Mouse (Mus musculus): ENCODE measurements around the gene Robo1. TPM values are rescaled to one million over a fixed set of nuclear protein-coding genes. Genes with fewer than 3 reads are reported as not detected.

Gene Robo1
- polyA plus RNA-seq, 1 experiment from 2014 or later: 5.7 TPM

GRCm38 (mm10) chr16:72610661-72611112 is 302.6 kb downstream of the Robo1 start:
- H3K4me3 ChIP-seq (ENCODE audit: low read depth, low read length): no peak overlapping the region
- H3K9me3 ChIP-seq (replicated peaks; ENCODE audit: control insufficient read depth, low read length): no peaks in the 10 kb centered on the region
- H3K27ac ChIP-seq (ENCODE audit: low read length): no peak overlapping the region
- no peak overlapping the region for H3K4me2 ChIP-seq (ENCODE audit: low read depth, low read length)
- no peaks in the 10 kb centered on the region for H3K27me3 ChIP-seq (ENCODE audit: control insufficient read depth, insufficient read depth, low read depth, low read length)
- no peaks in the 10 kb centered on the region for H3K36me3 ChIP-seq (ENCODE audit: control insufficient read depth, insufficient read depth)
- no peak for ATAC-seq (ENCODE audit: low read depth)
- no peaks in the 10 kb centered on the region for H3K4me1 ChIP-seq (ENCODE audit: control insufficient read depth, low read depth, low read length)
- 44% methylated on average over 4 of the region's 4 CpGs for whole genome bisulfite sequencing (ENCODE audit: insufficient replicate concordance)
- H3K9ac ChIP-seq (ENCODE audit: low read depth, low read length): no peak overlapping the region

DNA sequence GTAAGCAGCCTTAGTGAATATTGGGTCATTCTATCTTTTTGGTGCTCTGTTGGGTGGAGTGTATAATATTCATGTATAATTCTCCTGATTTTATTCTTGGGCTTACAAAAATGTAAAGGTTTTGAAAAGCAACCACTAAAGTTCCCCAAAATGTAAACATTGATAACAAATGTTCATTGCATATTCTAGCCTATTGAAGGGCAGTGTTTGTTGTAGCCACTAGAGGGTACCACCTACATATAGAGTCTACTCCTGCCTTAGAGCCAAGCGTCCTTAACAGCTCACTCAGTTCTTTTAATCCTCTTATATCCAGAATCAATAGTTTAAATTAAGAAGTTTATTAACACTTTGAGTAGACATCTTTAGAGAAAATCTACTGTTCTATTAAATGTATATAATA is 306.8 kb downstream of the Robo1 start:
- no peaks in the 10 kb centered on the region for H3K9me3 ChIP-seq (replicated peaks; ENCODE audit: control insufficient read depth, low read length)
- H3K4me3 ChIP-seq (ENCODE audit: low read depth, low read length): no peak overlapping the region
- no peak overlapping the region for H3K27ac ChIP-seq (ENCODE audit: low read length)
- no peak for ATAC-seq (ENCODE audit: low read depth)
- H3K4me1 ChIP-seq (ENCODE audit: control insufficient read depth, low read depth, low read length): no peaks in the 10 kb centered on the region
- WGBS (ENCODE audit: insufficient replicate concordance): 15% methylated on average over 1 of the region's 1 CpGs
- no peaks in the 10 kb centered on the region for H3K27me3 ChIP-seq (ENCODE audit: control insufficient read depth, insufficient read depth, low read depth, low read length)
- no peaks in the 10 kb centered on the region for H3K36me3 ChIP-seq (ENCODE audit: control insufficient read depth, insufficient read depth)
- no peak overlapping the region for H3K9ac ChIP-seq (ENCODE audit: low read depth, low read length)
- no peak overlapping the region for H3K4me2 ChIP-seq (ENCODE audit: low read depth, low read length)

- Histone ChIP-seq H3K4me3 (ENCODE audit: low read depth, low read length) (no peak overlapping the region), H3K27ac (ENCODE audit: low read length) (no peak overlapping the region), H3K4me2 (ENCODE audit: low read depth, low read length) (no peak overlapping the region), H3K27me3 (ENCODE audit: control insufficient read depth, insufficient read depth, low read depth, low read length) (no peaks in the 10 kb centered on the region), H3K36me3 (ENCODE audit: control insufficient read depth, insufficient read depth) (no peaks in the 10 kb centered on the region), H3K9me3 (replicated peaks; ENCODE audit: control insufficient read depth, low read length) (no peaks in the 10 kb centered on the region), H3K4me1 (ENCODE audit: control insufficient read depth, low read depth, low read length) (no peaks in the 10 kb centered on the region), H3K9ac (ENCODE audit: low read depth, low read length) (no peak overlapping the region)
- ATAC-seq (ENCODE audit: low read depth): no peak
- WGBS (ENCODE audit: insufficient replicate concordance): 50% methylated on average over 2 of the region's 2 CpGs
Observed at GRCm38 (mm10) chr16:72615360-72615759, 307.3 kb downstream of the Robo1 start.

DNA sequence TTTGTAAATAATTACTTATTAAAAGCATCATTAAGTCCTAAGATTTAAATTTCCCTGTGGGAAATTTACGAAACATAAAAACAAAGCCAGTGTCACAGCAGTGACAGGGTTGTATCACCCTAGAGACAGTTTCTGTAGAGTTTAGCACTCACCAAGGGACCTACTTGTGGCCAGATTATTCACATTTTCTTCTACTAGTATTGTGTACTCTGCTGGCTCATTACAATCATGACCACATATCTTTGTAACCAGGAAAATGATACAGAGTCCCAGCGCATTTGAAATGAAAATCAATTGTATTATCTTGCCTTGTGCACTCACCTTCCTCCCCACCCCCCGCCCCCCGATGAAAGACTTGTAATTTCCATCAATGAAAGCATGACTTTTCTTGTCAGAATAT is 314.3 kb downstream of the Robo1 start:
- H3K9me3 ChIP-seq (replicated peaks; ENCODE audit: control insufficient read depth, low read length): no peaks in the 10 kb centered on the region
- no peak overlapping the region for H3K9ac ChIP-seq (ENCODE audit: low read depth, low read length)
- H3K36me3 ChIP-seq (ENCODE audit: control insufficient read depth, insufficient read depth): no peaks in the 10 kb centered on the region
- no peak overlapping the region for H3K4me3 ChIP-seq (ENCODE audit: low read depth, low read length)
- H3K27ac ChIP-seq (ENCODE audit: low read length): no peak overlapping the region
- H3K4me2 ChIP-seq (ENCODE audit: low read depth, low read length): no peak overlapping the region
- 63% methylated on average over 4 of the region's 4 CpGs for WGBS (ENCODE audit: insufficient replicate concordance)
- no peak for ATAC-seq (ENCODE audit: low read depth)
- no peaks in the 10 kb centered on the region for H3K4me1 ChIP-seq (ENCODE audit: control insufficient read depth, low read depth, low read length)
- H3K27me3 ChIP-seq (ENCODE audit: control insufficient read depth, insufficient read depth, low read depth, low read length): no peaks in the 10 kb centered on the region

GRCm38 (mm10) chr16:72622868-72623267 is 314.8 kb downstream of the Robo1 start:
- ATAC-seq (ENCODE audit: low read depth): no peak
- 77% methylated on average over 10 of the region's 10 CpGs for WGBS (ENCODE audit: insufficient replicate concordance)
- no peak overlapping the region for H3K27ac ChIP-seq (ENCODE audit: low read length)

DNA sequence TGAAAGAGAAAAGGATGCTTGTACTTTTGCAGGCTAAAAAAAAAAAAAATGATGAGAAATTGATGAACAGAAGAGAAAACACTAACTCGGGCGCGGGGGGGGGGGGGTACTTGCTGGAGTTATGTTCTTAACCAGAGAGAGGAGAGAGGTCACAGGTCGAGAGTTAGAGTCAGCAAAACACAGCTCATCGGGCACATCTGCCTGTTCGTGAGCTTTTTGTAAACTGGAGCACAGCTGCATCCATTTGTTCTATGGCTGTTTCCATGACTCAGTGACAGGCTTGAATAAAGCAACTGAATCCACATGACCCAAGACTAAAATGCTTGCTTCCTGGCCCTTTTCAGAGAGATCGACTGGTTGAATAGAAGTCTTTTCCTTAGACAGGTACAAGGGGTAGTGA is 325.7 kb downstream of the Robo1 start:
- Histone ChIP-seq H3K4me2 (ENCODE audit: low read depth, low read length) (no peak overlapping the region), H3K9me3 (replicated peaks; ENCODE audit: control insufficient read depth, low read length) (no peaks in the 10 kb centered on the region), H3K36me3 (ENCODE audit: control insufficient read depth, insufficient read depth) (no peaks in the 10 kb centered on the region), H3K4me3 (ENCODE audit: low read depth, low read length) (no peak overlapping the region), H3K9ac (ENCODE audit: low read depth, low read length) (no peak overlapping the region), H3K27me3 (ENCODE audit: control insufficient read depth, insufficient read depth, low read depth, low read length) (no peaks in the 10 kb centered on the region), H3K4me1 (ENCODE audit: control insufficient read depth, low read depth, low read length) (no peaks in the 10 kb centered on the region), H3K27ac (ENCODE audit: low read length) (no peak overlapping the region)
- WGBS (ENCODE audit: insufficient replicate concordance): 61% methylated on average over 7 of the region's 7 CpGs
- no peak for ATAC-seq (ENCODE audit: low read depth)

More at GRCm38 (mm10) chr16:72622868-72623267, 314.8 kb downstream of the Robo1 start:
- Histone ChIP-seq H3K4me2 (ENCODE audit: low read depth, low read length) (no peak overlapping the region), H3K4me3 (ENCODE audit: low read depth, low read length) (no peak overlapping the region), H3K4me1 (ENCODE audit: control insufficient read depth, low read depth, low read length) (no peaks in the 10 kb centered on the region), H3K9ac (ENCODE audit: low read depth, low read length) (no peak overlapping the region), H3K36me3 (ENCODE audit: control insufficient read depth, insufficient read depth) (no peaks in the 10 kb centered on the region), H3K9me3 (replicated peaks; ENCODE audit: control insufficient read depth, low read length) (no peaks in the 10 kb centered on the region), H3K27me3 (ENCODE audit: control insufficient read depth, insufficient read depth, low read depth, low read length) (no peaks in the 10 kb centered on the region)

DNA sequence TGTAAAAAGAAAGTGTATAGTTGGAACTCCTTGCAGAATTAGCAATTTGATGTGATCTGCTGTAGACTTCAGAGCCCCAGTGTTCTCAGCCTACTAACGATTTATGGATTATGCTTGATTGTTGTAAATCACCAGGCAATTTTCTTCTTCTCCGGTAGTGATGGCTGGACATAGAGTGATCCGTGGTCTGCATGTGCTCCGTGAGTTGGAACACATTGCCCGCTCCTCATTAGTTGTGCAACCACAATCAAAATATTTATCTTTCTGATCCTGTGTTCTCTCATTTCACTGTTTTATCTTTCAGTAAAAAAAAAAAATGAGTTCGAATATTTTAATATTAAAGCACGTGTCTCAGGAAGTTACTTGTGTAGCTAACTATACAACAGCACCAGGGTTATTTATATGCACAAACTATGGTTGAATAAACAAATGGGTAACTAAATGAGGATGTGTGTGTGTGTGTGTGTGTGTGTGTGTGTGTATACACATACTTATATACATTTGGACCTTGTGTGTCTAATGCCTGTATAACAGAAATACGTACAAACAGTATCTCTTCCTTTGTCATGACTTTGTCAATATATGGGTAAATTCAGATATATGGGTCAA is 331.3 kb downstream of the Robo1 start:
- Histone ChIP-seq H3K9me3 (replicated peaks; ENCODE audit: control insufficient read depth, low read length) (no peaks in the 10 kb centered on the region), H3K4me1 (ENCODE audit: control insufficient read depth, low read depth, low read length) (no peaks in the 10 kb centered on the region), H3K27me3 (ENCODE audit: control insufficient read depth, insufficient read depth, low read depth, low read length) (no peaks in the 10 kb centered on the region), H3K4me2 (ENCODE audit: low read depth, low read length) (no peak overlapping the region), H3K9ac (ENCODE audit: low read depth, low read length) (no peak overlapping the region), H3K4me3 (ENCODE audit: low read depth, low read length) (no peak overlapping the region), H3K36me3 (ENCODE audit: control insufficient read depth, insufficient read depth) (no peaks in the 10 kb centered on the region), H3K27ac (ENCODE audit: low read length) (no peak overlapping the region)
- WGBS (ENCODE audit: insufficient replicate concordance): 64% methylated on average over 8 of the region's 8 CpGs
- no peak for ATAC-seq (ENCODE audit: low read depth)

DNA sequence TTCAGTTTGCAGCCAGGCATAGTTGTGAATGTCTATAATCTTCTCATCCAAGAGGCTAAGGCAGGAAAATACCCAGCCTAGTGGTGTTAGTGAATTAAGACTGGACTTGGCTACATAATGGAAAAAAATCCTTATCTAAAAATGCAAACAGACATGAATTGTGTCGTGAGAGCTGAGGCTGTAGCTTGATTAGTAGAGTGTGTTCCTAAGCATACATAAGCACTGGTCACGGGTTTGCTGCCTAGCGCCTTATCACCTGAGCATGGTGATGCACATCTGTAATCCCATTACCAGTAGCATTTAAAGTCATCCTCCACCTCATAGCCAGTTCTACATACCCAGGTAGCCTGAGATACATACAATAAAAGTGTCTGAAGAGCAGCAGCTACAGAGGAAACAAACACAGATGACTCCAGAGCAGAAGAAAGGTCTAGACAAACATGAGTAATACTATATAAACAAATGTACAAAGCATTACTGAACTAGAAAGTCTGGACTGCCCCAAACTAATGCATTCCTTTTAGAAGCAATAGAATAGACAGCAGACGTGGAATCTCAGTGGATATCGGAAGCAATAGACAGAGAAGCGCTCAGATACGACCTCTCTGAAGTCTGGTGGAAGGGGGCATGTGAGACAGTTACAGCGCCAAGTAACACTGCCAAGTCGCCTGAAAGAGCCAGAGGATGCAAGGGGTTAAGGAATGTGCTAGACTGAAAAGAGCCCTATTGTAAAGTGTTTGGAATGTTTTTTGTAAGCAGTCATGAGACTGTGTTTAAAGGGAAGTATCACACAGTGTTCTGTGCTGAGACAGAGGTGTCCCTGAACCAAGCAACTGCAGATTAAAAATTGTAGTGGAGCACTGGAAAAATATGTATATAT is 333.1 kb downstream of the Robo1 start:
- WGBS (ENCODE audit: insufficient replicate concordance): 54% methylated on average over 9 of the region's 9 CpGs
- Histone ChIP-seq H3K9ac (ENCODE audit: low read depth, low read length) (no peak overlapping the region), H3K27ac (ENCODE audit: low read length) (no peak overlapping the region), H3K27me3 (ENCODE audit: control insufficient read depth, insufficient read depth, low read depth, low read length) (no peaks in the 10 kb centered on the region), H3K4me1 (ENCODE audit: control insufficient read depth, low read depth, low read length) (no peaks in the 10 kb centered on the region), H3K36me3 (ENCODE audit: control insufficient read depth, insufficient read depth) (no peaks in the 10 kb centered on the region), H3K9me3 (replicated peaks; ENCODE audit: control insufficient read depth, low read length) (no peaks in the 10 kb centered on the region), H3K4me2 (ENCODE audit: low read depth, low read length) (no peak overlapping the region), H3K4me3 (ENCODE audit: low read depth, low read length) (no peak overlapping the region)
- ATAC-seq (ENCODE audit: low read depth): no peak

GRCm38 (mm10) chr16:72645890-72646289 is 337.8 kb downstream of the Robo1 start:
- Histone ChIP-seq H3K9ac (ENCODE audit: low read depth, low read length) (no peak overlapping the region), H3K27ac (ENCODE audit: low read length) (no peak overlapping the region), H3K4me3 (ENCODE audit: low read depth, low read length) (no peak overlapping the region), H3K27me3 (ENCODE audit: control insufficient read depth, insufficient read depth, low read depth, low read length) (no peaks in the 10 kb centered on the region), H3K9me3 (replicated peaks; ENCODE audit: control insufficient read depth, low read length) (no peaks in the 10 kb centered on the region), H3K4me2 (ENCODE audit: low read depth, low read length) (no peak overlapping the region), H3K36me3 (ENCODE audit: control insufficient read depth, insufficient read depth) (no peaks in the 10 kb centered on the region), H3K4me1 (ENCODE audit: control insufficient read depth, low read depth, low read length) (no peaks in the 10 kb centered on the region)
- no peak for ATAC-seq (ENCODE audit: low read depth)
- WGBS (ENCODE audit: insufficient replicate concordance): 51% methylated on average over 8 of the region's 8 CpGs
